Mouse (Mus musculus): ENCODE data around the gene Mgat4a. TPM values are rescaled to one million over a fixed set of nuclear protein-coding genes. Genes with fewer than 3 reads are reported as not detected.

Mgat4a gene
- total and polyA plus RNA-seq, 3 experiments = 22.3 to 23.2 (median 22.9) TPM

GRCm38 (mm10) chr1:37401687-37402086, 139.1 kb downstream of the Mgat4a start:
- peak; percentile 80 for DNase-seq (ENCODE audit: extremely low read depth)
- H3K4me2 ChIP-seq (ENCODE audit: insufficient read depth, low read depth, poor library complexity, severe bottlenecking) = no peak overlapping the region
- no peaks in the 10 kb centered on the region for H3K79me2 ChIP-seq (replicated peaks; ENCODE audit: control insufficient read depth, extremely low read depth, insufficient read depth, poor library complexity, severe bottlenecking)
- no peak overlapping the region for H3K27ac ChIP-seq (ENCODE audit: insufficient read depth, low read depth)
- H3K9ac ChIP-seq (ENCODE audit: insufficient read depth, low read depth) = no peak overlapping the region
- no peaks in the 10 kb centered on the region for H3K27me3 ChIP-seq (replicated peaks)
- peaks cover 10 to 52% of the 10 kb centered on the region in 2 experiments for H3K36me3 ChIP-seq (replicated peaks in 1 of 2; ENCODE audit: control insufficient read depth in 1 of 2, insufficient read depth in 1 of 2, low read length in 1 of 2)
- in situ Hi-C loops (cut with MboI; ENCODE audit: low pct_ligation_motif_present, low pct_unique_long_range_greater_than_20kb, low sequenced_read_pairs) (loop anchor here (5.0 kb wide), 1 partner anchor 129 kb away; no protein-coding TSS in a partner anchor), dilution Hi-C loops (cut with MboI; ENCODE audit: extremely low pct_ligation_motif_present, extremely low pct_unique_long_range_greater_than_20kb, low sequenced_read_pairs) (no loop called here)
- TF ChIP-seq JUND (conservative IDR thresholded peaks at IDR 0.05; ENCODE audit: low read depth, low read length) (no peak), MAFK (IDR thresholded peaks at IDR 0.05; ENCODE audit: insufficient replicate concordance, low read length) (peak; percentile 87), E2F4 (IDR thresholded peaks at IDR 0.05; ENCODE audit: insufficient replicate concordance, low read depth, low read length) (no peak), ELF1 (IDR thresholded peaks at IDR 0.05; ENCODE audit: low read depth, low read length) (no peak), NELFE (IDR thresholded peaks at IDR 0.05; ENCODE audit: low read depth, low read length) (no peak), MAX (IDR thresholded peaks at IDR 0.05; ENCODE audit: low read length) (no peak), MAZ (IDR thresholded peaks at IDR 0.05; ENCODE audit: low read depth, low read length) (no peak), SMC3 (IDR thresholded peaks at IDR 0.05; ENCODE audit: low read depth, low read length) (peak; percentile 96), CTCF (conservative IDR thresholded peaks at IDR 0.05 in 1 of 2, IDR thresholded peaks at IDR 0.05 in 1 of 2; ENCODE audit: low read depth in 2 of 2, low read length in 2 of 2) (peak; percentile 69 to 87), KAT2A (IDR thresholded peaks at IDR 0.05; ENCODE audit: insufficient replicate concordance, low read length) (no peak), ZMIZ1 (IDR thresholded peaks at IDR 0.05; ENCODE audit: low read depth, low read length) (no peak), TCF12 (IDR thresholded peaks at IDR 0.05; ENCODE audit: low read depth, low read length) (no peak), MEF2A (IDR thresholded peaks at IDR 0.05; ENCODE audit: borderline replicate concordance, low read depth, low read length) (no peak), TBP (conservative IDR thresholded peaks at IDR 0.05; ENCODE audit: low read depth, low read length) (no peak), MXI1 (IDR thresholded peaks at IDR 0.05; ENCODE audit: low read depth, low read length) (no peak), RCOR1 (conservative IDR thresholded peaks at IDR 0.05; ENCODE audit: low read depth, low read length) (no peak), EP300 (IDR thresholded peaks at IDR 0.05; ENCODE audit: low read length) (no peak), BHLHE40 (IDR thresholded peaks at IDR 0.05; ENCODE audit: low read depth, low read length) (no peak), ETS1 (conservative IDR thresholded peaks at IDR 0.05; ENCODE audit: low read depth, low read length) (no peak), GABPA (IDR thresholded peaks at IDR 0.05; ENCODE audit: insufficient replicate concordance, low read depth, low read length) (no peak), IRF4 (IDR thresholded peaks at IDR 0.05; ENCODE audit: low read depth, low read length) (no peak), MYC (IDR thresholded peaks at IDR 0.05; ENCODE audit: low read depth, low read length) (peak; percentile 71), CHD2 (IDR thresholded peaks at IDR 0.05; ENCODE audit: low read length) (no peak), ZC3H11A (IDR thresholded peaks at IDR 0.05; ENCODE audit: low read depth, low read length) (peak; percentile 48; the same call in 1 of the 2 replicates), HCFC1 (IDR thresholded peaks at IDR 0.05; ENCODE audit: low read depth, low read length) (no peak), RAD21 (IDR thresholded peaks at IDR 0.05; ENCODE audit: low read depth, low read length) (peak; percentile 80), USF2 (conservative IDR thresholded peaks at IDR 0.05; ENCODE audit: low read depth, low read length) (no peak), USF1 (IDR thresholded peaks at IDR 0.05; ENCODE audit: low read depth, low read length) (no peak), CHD1 (IDR thresholded peaks at IDR 0.05; ENCODE audit: low read depth, low read length) (no peak), ZKSCAN1 (IDR thresholded peaks at IDR 0.05; ENCODE audit: borderline replicate concordance, low read depth, low read length) (no peak)
- H3K4me1 ChIP-seq (ENCODE audit: control insufficient read depth in 1 of 2, insufficient read depth in 2 of 2) = peaks cover 9 to 26% of the 10 kb centered on the region in 2 experiments
- no peaks in the 10 kb centered on the region for H3K9me3 ChIP-seq (replicated peaks; ENCODE audit: low read length)
- H3K4me3 ChIP-seq (replicated peaks in 1 of 3; ENCODE audit: low read depth in 2 of 3, low read length in 2 of 3, poor library complexity in 1 of 3) = no peak overlapping the region
